ENCODE assay signal across 9 mouse cellular contexts in the genomic region with DNA sequence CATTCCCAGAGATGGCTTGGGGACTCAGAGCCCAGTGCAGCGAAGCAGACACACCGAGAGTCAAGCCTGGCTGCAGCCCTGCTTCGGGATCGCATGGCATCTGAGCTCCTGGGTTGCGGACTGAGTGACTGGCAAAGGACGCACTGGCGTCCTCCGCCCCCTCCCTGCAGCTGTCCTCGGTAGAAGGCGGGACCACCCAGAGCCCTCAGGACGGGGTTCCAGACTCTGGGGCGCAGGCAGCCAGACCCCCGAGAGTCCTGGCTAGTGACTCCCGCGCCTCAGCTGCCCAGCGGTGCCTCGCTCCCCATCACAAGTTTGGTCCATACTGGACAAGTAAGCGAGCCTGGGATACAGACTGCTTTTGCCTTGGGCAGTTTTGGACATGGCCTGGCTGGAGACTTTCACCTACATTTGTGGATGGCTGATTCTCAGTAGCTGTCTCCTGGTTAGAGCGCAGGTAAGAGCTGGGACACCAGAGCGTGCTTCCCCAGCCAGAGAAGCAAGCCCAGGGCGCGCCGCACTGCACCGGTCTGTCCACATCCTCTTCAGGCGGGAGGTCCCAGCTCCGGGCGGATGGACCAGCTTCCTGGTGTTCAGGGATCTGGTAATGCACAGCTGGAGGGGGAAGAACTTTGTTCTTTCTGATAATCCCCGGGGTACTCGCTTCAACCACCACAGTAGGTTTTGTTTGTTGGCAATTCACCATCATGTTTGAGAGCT. TPM values are rescaled to one million over a fixed set of nuclear protein-coding genes. Genes with fewer than 3 reads are reported as not detected.
DNase-seq lines count a peak whose midpoint lies in the region; ATAC-seq and TF ChIP-seq lines count a peak whose summit lies in the region.
"Had no signal": no experiment of that assay in that cellular context is flagged by ENCODE, and none has a peak within 500 bp of the region (broad histone marks: within the 10 kb centered on the region; RNA-seq: fewer than 3 reads in every experiment).

No protein-coding gene starts in this region.

- peak overlapping the region; percentile 88 for H3K4me2 ChIP-seq in forebrain, postnatal 0 days (ENCODE audit: low read depth)
- peak overlapping the region; percentile 99 for H3K4me2 ChIP-seq in midbrain, embryonic 15.5 days

- no peaks in the 10 kb centered on the region for H3K9me3 ChIP-seq in forebrain, postnatal 0 days (ENCODE audit: low read length)
- no peaks in the 10 kb centered on the region for H3K9me3 ChIP-seq in midbrain, embryonic 15.5 days

- peak overlapping the region; percentile 31 for H3K9ac ChIP-seq in forebrain, postnatal 0 days
- peak overlapping the region; percentile 43 for H3K9ac ChIP-seq in midbrain, embryonic 15.5 days

- 3% methylated on average over 29 of the region's 29 CpGs for WGBS in forebrain, postnatal 0 days
- 1% methylated on average over 29 of the region's 29 CpGs for WGBS in midbrain, embryonic 15.5 days

- no peaks in the 10 kb centered on the region for H3K36me3 ChIP-seq in forebrain, postnatal 0 days (ENCODE audit: insufficient read depth)
- no peaks in the 10 kb centered on the region for H3K36me3 ChIP-seq in midbrain, embryonic 15.5 days (replicated peaks)

- H3K27ac ChIP-seq in forebrain, postnatal 0 days (ENCODE audit: low read depth, low read length) = no peak overlapping the region
- H3K27ac ChIP-seq in midbrain, embryonic 15.5 days = no peak overlapping the region

- peaks cover 12% of the 10 kb centered on the region for H3K27me3 ChIP-seq in forebrain, postnatal 0 days (ENCODE audit: insufficient read depth, low read length)
- H3K27me3 ChIP-seq in midbrain, embryonic 15.5 days (replicated peaks) = peaks cover 14% of the 10 kb centered on the region; the same call in 1 of the 2 replicates

- TF ChIP-seq CTCF in forebrain, postnatal 0 days (IDR thresholded peaks at IDR 0.05; ENCODE audit: low read depth) = no peak

- H3K4me1 ChIP-seq in forebrain, postnatal 0 days (ENCODE audit: insufficient read depth) = 0 out of 2 replicates have a peak, but pooled peaks cover 6% of the 10 kb centered on the region
- H3K4me1 ChIP-seq in midbrain, embryonic 15.5 days = peaks cover 8% of the 10 kb centered on the region; the same call in 1 of the 2 replicates

- DNase-seq in kidney, postnatal 4 days = peak; percentile 25 to 28
- DNase-seq in kidney, postnatal 36 days = no peak
- DNase-seq in cerebellum, postnatal 14 days = peak; percentile 11 to 37
- DNase-seq in forebrain, postnatal 0 days = peak; percentile 9
- DNase-seq in gastrocnemius, adult 8-10 months (ENCODE audit: low spot score in 2 of 2) = no peak
- DNase-seq in adipocyte (ENCODE audit: low spot score) = no peak
- no peak for DNase-seq in lung, adult 18-20 months

- peak; percentile 48; the same call in 1 of the 2 replicates for ATAC-seq in forebrain, postnatal 0 days
- ATAC-seq in midbrain, embryonic 15.5 days (replicated peaks) = peak; percentile 88

- peak overlapping the region; percentile 39 for H3K4me3 ChIP-seq in forebrain, postnatal 0 days (ENCODE audit: low read depth, low read length)
- H3K4me3 ChIP-seq in midbrain, embryonic 15.5 days = peak overlapping the region; percentile 47

RNA-seq across cellular contexts. Expression of gene Pth2r, which starts 29.5 kb away (rescaled TPM):
- total RNA-seq in forebrain, postnatal 0 days (2014; rRNA removed) = 2.6 and 3.4 TPM in 2 replicates
- 1.5 and 2.6 TPM in 2 replicates for polyA plus RNA-seq in forebrain, postnatal 0 days (2015; fragmentation: Nextera tagmentation; extraction: Ambion mirVana)
- 1.2 and 1.4 TPM in 2 replicates for polyA plus RNA-seq in midbrain, embryonic 15.5 days (2015; fragmentation: Nextera tagmentation; extraction: Ambion mirVana)
- total RNA-seq in gastrocnemius, adult 8-10 months (2022) = not detected
- polyA plus RNA-seq: liver, embryonic 16.5 days had no signal

Comparison
In these comparisons a context has a peak if more than half of its experiments do, and no peak if none do; other contexts are left out.
1. DNase-seq: peak in kidney, postnatal 4 days (2 of 2), cerebellum, postnatal 14 days (2 of 2) and forebrain, postnatal 0 days (single experiment); none in kidney, postnatal 36 days (0 of 2), gastrocnemius, adult 8-10 months (0 of 2), adipocyte (single experiment) and lung, adult 18-20 months (0 of 2).